Mouse (Mus musculus): ENCODE data around the gene Slc44a5. TPM values are rescaled to one million over a fixed set of nuclear protein-coding genes. Genes with fewer than 3 reads are reported as not detected.

Gene Slc44a5
- total RNA-seq (2014; fragmentation: Nextera tagmentation) (not detected in 2 replicates), total RNA-seq (2017) (not detected in 2 replicates)

DNA sequence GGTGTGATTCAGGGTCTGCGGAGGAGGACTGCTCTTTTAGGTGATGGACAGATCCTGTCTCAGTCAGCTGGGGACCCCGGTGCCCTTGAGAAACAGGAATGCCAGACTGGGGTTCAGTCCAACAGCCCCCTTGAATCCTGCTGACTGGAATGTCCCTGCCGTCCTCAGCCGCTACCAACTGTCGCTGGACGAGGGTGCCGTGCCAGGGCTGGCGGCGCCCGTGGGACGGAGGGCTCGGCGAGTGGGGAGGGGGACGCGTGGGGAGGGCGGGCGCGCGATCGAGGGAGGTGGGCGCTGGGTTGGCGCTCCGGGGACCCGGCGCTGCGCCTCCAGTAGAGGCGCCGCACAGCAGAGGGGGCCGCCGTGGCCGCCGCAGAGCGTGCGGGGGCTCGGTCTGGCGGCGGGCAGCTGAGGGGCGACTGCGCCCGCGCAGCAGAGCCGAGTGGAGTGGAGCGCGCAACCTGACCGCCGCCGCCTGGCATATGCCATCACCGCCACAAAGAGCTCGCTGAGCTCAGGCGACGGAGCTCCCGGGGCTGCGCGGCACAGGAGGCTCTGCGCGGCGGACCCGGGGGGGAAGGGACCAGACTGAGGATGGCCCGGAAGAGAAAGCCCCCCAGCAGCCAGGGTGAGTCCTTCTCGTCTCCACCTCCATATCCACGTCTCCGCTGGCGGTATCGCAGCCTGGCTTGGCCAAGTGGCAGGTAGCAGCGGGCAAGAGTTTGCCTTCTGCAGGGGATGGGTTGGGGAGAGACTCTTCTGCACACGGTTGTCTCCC lies at the start of gene Slc44a5:
Gene Slc44a5, plus strand, starts transcription at position 266 of the 778 bp plus-strand sequence.
- peak; percentile 33 for ATAC-seq (replicated peaks; ENCODE audit: poor library complexity, severe bottlenecking)

DNA sequence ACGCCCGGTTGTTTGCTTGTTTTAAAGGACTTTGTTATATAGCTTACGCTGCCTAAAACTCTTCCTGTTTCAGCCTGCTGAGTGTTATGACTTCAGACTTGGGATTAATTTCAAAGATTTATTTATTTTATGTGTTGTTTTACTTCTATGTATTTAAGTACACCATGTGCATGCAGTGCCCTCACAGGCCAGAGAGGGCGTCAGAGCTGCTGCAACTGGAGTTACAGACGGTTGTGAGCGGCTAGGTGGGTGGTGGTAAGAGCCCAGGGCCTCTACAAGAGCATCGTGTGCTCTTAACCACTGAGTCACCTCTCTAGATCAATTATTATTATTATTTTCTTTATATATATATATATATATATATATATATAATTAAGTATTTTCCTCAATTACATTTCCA lies 46.9 kb upstream of the Slc44a5 start:
- ATAC-seq (replicated peaks; ENCODE audit: poor library complexity, severe bottlenecking), result no peak; the same call in 1 of the 2 replicates

DNA sequence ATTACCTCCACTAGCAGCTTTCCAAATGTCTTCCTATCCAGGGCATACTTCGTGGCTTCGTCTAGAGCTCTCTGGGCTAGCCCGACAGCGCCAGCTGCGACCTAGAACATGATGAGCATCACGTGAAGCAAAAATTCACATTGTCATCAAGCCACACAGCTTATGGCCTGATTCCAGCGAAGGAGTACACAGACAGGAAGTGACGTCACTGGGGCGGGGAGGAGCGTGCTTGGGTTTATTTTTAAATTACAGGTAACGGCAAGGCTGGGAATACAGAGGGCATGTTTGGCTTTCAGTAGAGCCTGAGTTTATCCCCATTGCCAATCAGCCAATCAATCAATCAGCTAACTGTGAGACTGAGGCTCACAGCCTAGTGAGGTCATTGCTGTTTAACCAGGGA lies 43.7 kb upstream of the Slc44a5 start:
- ATAC-seq (replicated peaks; ENCODE audit: poor library complexity, severe bottlenecking), result peak; percentile 33; the same call in 1 of the 2 replicates

DNA sequence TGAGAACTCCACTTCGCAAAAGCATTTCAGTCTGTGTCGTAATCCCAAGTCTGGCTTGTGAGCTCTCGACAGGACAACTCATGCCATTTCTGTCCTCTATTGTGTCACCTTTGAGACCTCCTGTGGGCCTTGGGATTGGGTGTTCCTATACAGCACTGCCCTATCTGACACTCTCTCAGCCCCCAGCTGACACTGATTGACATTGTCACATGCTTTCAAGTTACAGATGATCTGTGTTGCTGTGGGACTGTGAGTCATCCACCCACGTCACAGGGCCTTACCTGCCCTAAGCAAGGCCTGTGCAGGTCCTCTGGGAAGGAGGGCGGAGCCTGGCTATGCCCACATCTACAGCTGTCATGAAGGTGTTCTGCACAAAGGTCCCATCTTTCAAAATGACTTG lies 40.8 kb upstream of the Slc44a5 start:
- ATAC-seq (replicated peaks; ENCODE audit: poor library complexity, severe bottlenecking), result no peak

DNA sequence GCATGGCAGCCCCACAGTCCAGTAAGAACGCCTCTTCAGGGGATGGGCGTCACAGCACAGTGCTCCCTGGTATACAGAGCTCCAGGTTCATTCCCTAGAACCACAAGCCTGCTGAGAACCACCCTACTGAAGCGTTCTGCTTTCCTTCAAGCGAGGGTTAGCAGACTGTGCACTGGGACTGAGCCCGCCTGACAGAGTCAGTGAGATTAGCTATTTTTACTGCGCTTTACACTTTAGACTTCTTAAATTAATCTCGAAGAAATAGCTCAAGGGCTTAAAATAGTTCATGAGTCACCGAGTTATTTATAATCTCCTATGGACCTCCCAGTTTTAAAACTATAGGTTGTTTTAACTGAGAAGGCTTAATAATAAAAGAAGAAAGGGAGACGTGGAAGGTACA lies 37.4 kb upstream of the Slc44a5 start:
- ATAC-seq (replicated peaks; ENCODE audit: poor library complexity, severe bottlenecking), result no peak

DNA sequence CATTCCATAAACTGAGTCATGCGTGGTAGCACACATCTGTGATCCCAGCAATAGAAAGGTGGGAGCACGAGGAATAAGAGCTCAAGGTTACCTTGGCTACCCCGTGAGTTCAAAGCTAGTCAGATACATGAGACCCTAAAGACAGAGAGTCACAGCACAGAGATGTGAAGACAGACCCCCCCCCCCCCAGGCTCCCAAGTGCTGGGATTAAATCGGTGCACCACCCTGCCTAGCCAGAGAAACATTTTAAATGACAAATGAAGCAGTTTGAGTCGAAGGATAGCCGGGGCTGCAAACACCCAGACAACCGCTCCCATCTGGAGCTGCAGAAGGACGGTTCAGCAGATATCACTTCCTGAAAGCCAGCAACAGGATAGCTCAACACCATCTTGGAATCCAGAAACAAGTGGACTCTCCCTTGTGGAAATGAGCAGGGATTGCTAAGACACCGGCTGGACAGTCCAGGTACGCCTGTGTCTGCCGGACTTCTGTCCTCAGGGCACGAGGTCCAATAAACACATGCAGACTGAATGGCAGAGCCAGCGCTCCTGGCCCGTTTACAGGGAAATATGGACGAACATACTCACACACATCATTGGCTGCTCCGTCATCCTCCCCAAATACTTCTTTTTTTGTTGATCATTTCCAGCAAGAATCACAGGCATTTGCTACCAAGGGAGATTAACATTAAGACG lies 36.0 kb upstream of the Slc44a5 start:
- no peak for ATAC-seq (replicated peaks; ENCODE audit: poor library complexity, severe bottlenecking)

DNA sequence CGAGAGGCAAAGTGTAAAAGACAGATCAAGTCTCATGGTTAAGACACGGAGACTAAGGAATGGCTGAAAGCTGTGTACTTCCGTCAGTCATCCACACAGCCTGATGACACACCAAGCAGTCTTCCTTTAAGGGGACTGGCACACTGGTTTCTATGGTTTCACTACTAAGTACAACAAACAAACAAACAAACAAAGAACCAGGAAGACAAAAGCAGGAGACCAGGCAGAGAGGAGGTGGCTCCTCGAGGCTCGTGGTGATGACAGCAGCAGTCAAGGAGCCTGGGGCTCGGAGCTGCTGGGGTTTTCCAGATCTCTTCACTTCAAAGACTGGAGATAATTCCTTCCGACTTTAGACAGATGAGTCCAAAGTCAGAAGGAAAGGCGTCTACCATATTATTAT lies 33.2 kb upstream of the Slc44a5 start:
- ATAC-seq (replicated peaks; ENCODE audit: poor library complexity, severe bottlenecking), result no peak

DNA sequence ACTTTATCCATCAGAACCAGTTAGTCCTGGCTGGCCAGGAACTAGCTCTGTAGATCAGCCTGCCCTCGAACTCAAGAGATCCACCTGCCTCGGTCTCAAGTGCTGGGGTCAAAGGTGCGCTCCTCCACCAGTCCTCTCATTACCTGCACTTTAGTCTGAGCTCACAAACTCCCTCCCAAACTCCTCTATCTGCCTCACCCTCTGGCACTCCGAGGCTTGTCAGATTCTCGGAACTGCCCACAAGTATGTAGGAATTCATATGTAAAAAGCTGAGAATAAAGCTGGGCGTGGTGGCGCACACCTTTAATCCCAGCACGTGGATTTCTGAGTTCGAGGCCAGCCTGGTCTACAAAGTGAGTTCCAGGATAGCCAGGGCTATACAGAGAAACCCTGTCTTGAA lies 32.8 kb upstream of the Slc44a5 start:
- ATAC-seq (replicated peaks; ENCODE audit: poor library complexity, severe bottlenecking), result no peak

DNA sequence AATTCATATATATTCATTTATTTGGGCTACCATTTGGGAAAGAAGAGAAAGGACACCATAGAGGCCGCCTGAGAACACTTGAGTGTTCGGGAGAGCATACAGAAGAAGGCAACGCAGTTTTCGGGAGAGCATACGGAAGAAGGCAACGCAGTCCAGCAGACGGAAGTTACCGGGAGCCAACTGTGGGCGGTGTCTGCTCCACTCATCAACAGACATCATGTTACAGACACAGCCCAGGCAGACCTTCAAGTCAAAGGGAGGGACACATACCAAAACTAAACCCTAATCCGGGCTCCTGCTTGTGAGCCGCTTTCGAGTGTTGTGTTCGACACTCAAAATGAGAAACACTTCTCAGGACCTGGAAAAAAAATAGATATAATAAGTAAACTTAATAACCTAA lies 31.6 kb upstream of the Slc44a5 start:
- ATAC-seq (replicated peaks; ENCODE audit: poor library complexity, severe bottlenecking), result no peak

DNA sequence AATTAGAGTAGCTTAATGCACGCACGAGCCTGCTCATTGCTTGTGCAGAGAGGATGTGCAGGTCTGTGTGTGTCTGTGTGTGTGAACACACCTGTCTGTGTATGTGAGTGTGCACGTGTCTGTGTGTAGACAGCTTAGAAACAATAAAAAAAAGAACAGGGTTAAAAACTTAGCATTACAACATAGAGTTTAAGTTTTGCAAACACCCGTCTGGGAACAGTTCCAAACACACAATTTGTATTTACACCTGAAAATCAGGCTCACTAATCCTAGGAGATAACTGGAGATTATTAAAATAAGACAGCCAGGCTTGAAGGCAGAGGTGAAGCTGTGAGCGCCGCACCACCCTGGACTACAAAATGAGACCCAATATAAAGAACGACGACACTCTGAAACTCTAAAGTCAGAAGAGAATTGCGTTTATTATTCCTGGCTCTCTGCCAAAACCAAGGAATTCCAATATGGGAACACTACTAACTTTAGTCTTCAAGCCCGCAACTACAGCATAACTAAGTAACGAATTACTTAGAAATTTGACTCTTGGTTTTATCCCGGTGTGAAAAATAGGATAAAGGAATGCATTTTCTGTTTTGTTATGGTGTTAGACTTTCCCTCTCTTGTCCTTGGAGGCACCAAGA lies 30.1 kb upstream of the Slc44a5 start:
- ATAC-seq (replicated peaks; ENCODE audit: poor library complexity, severe bottlenecking), result no peak

DNA sequence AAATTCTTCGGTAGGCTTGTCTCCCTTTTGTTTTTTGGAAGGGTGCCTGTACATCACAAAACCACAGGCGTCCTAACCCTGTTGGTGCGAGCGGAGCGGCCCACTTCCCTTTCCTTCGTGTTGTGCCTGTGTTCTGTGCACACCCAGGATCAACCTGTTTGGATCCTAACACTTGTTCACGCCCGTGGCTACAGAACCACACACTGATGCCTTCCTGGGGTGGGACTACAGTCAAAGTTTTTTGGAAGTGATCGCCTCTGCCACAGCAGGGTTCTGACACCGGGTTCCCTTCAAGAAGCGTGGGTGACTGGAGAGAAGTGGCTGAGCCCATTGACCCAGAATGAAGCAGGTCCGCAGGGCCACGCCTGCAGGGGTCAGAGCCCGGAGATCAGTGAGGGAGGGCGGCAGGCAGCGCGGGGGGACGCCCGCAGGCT lies 29.3 kb upstream of the Slc44a5 start:
- ATAC-seq (replicated peaks; ENCODE audit: poor library complexity, severe bottlenecking), result peak; percentile 60

DNA sequence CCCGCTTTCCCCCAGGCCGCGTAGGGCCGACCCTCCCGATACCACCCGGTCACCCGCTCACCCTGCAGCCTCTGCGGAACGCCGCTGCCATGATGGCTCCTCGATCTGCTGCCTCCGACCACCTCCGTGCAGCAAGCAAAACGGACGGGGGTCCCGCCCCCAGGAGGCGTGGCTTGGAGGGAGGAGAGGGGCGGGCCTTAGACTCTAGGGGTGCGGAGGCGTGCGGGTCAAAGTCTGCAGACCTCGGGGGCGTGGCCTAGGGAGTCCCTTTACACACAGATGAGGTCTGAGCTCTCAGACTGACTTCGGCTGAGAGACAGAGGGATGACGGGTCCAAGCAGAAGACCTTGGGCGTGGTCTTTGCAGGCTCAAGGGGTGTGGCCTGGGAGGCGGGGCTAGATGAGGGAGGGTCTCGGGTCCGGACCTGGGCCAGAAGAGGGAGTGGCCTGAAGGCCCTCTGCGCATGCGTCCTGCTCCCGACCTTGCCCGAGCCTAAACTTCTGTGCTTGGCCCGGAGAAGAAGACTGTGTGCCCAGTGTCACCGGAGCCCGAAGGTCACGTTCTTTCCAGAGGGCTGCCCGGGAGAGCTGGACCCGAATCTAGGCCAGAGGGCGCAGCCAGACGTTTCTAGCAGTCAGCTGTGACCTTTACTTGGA lies 28.8 kb upstream of the Slc44a5 start, which contains the start of gene Acadm:
Gene Acadm, minus strand, starts transcription at position 298 of the 656 bp plus-strand sequence.
- peak; percentile 89 for ATAC-seq (replicated peaks; ENCODE audit: poor library complexity, severe bottlenecking)

DNA sequence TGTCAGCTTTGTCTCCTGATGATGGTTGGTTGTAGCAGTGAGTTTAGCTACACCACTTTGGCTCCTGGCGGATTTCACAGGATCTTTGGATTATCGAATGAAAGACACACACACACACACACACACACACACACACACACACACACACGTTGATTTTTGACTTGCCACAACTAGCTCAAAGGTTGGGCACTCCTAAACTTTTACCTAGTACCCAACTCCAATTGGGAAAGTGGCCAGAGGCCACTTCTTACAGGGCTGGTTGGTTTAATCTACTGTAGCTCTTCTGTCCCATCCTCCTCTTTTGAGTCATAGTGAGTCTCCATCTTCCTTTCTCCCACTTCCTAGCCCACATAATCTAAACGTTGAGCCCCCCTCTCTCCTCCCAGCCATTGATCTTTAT lies 26.0 kb upstream of the Slc44a5 start:
- ATAC-seq (replicated peaks; ENCODE audit: poor library complexity, severe bottlenecking), result no peak

DNA sequence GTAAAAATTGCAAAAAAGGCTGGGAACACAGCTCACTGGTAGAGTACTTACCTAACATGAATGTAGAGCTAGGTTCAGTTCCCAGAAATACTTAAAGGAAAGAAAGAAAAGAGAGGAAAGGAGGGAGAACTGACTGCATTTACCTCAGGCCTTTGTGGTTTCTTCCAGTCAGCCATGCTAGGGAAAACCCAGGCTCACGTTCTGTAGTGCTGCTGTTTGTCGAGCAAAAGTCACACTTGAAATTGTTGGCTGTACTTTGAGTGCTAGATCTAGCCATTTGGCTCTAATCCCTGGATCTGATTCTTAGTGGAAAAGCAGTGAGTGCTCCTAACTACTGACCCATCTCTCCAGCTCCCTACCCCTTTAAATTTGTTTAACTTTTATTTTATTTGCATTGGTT lies 25.1 kb upstream of the Slc44a5 start:
- no peak for ATAC-seq (replicated peaks; ENCODE audit: poor library complexity, severe bottlenecking)

DNA sequence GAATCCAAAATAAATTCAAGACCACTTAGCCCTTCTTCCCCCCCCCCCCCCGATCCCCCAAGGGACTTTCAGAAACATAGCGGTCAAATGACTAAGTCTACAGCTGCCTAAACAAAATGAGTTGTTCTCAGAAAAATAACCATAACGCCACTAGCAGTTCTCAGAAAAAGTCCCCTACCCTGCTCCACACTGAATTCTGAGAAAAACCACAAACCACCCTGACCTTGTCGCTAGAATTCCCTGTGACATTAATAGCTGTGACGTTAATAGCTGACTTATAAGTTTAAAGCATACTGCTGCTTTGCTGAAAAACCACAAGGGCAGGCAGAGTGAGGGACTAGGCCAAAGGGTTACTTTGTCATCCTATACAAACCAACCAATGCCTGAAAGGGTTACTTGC lies 15.3 kb upstream of the Slc44a5 start:
- no peak for ATAC-seq (replicated peaks; ENCODE audit: poor library complexity, severe bottlenecking)

DNA sequence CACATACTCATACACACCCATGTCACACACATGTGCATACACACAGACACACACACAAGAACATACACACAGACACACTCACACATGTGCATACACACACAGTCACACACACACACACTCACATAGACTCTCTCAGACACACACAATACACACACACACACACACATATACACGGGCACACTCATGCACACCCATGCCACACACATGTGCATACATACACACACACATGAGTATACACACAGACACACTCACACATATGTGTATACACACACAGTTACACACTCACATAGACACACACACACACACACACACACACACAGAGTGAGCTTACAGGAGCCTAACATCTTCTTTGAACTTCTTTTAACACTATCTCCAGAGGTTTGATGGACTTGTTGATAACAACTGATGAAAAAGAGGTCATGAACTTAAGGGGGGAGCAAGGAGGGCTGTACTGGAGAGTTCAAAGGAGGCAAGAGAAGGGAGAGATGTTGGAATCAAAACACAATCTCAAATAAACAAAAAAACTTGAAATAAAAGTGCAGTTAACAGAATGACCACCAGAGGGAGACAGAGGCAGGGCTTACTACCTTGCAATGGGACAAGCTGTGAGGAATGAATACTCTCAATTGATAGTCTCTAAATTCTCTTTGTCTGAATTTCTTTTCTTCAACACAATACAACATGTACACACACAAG lies 14.1 kb upstream of the Slc44a5 start:
- peak; percentile 55; the same call in 1 of the 2 replicates for ATAC-seq (replicated peaks; ENCODE audit: poor library complexity, severe bottlenecking)

DNA sequence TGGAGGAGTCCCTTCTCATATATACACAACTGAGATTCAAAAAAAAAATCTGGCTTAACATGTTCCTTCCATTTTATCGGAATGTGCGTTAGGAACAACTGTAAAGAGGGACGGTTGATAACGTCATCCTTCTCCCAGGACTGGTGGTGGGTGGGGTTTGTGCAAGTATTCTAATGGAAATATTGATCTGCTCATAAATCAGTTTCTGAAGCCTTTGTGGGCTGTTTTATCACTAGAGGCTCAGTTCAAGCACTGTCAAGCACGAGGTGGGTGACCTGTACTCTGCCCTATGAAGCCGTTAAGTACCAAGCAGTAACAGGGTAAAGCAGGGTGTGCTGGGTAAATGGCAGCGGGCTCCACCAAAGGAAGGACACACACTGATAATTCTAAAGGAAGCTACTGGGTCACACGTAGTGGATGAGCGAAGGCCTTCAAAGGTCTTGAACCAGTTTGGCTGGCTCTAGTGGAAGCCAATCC lies 13.5 kb upstream of the Slc44a5 start:
- no peak for ATAC-seq (replicated peaks; ENCODE audit: poor library complexity, severe bottlenecking)

DNA sequence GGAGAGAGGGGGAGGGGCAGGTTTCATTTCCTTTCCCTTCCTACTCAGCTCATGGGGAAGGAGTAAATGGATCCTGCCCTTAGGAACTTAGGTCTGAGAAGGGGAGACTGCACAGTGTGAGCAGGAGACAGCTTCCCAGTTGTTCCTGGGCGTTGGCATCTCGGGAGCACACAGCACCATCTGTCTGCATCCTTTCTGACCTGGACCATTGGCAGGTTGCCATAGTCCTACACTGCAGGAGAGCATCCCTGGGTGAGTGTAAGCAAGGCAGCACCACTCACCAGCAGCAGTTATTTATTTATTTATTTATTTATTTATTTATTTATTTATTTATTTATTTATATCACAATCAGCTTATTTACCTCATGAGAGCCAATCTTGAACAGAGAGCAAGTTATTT lies 12.4 kb upstream of the Slc44a5 start:
- no peak for ATAC-seq (replicated peaks; ENCODE audit: poor library complexity, severe bottlenecking)

DNA sequence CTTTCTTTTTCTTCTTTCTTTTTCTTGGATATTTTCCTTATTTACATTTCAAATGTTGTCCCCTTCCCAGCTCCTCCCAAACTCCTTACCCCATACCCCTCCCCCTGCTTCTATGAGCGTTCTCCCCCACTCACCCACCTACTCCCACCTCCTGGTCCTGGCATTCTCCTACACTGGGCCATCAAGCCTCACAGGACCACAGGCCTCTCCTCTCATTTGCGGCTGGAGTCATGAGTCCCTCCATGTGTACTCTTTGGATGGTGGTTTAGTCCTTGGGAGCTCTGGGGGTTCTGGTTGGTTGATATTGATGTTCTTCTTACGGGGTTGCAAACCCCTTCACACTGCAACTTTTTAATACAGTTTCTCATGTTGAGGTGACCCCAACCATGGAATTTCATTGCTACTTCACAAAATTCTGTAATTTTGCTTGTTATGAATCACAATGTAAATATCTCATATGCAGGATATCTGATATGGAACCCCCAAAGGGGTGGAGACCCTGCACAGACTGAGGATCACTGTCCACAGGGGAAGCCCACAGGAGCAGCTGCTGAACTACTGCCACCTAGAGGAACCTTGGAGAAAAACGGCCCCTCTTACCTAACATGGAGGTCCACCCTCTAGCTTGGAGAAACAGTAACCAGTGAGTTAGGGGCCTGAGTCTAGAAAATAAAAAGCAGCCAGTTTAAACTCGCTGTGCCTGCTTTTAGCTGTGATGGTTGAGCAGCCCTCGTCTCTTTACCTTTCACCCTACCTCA lies 11.4 kb upstream of the Slc44a5 start:
- ATAC-seq (replicated peaks; ENCODE audit: poor library complexity, severe bottlenecking), result peak; percentile 80

All from granulocyte monocyte progenitor cell, adult 5-6 weeks (primary cell).